Mouse (Mus musculus): Measurements from ENCODE around the gene Phactr1. TPM values are rescaled to one million over a fixed set of nuclear protein-coding genes. Genes with fewer than 3 reads are reported as not detected.

Phactr1 gene
- polyA plus RNA-seq, 1 experiment = not detected

DNA sequence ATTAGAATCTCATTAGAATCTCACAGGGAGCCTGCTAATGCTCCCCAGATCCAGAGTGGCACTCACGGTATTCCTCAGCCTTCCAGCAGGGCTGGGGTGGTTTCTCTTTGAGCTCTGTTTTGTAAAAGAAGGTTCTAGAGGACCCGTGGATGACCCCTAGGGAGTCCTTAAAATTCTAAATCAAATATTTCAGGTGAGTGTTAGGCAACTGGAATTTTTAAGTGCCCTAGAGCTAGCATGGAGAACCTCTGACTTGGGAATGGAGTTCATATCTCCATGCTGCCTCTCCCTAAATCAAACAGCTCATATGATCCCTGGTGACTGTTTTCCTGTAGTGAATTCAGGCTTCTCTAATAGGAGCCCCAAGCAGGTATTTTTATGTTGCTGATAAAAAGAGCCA is 197.9 kb downstream of the Phactr1 start:
- Histone ChIP-seq H3K4me3 (no peak overlapping the region), H3K79me2 (ENCODE audit: control insufficient read depth, insufficient read depth) (no peaks in the 10 kb centered on the region), H3K4me2 (ENCODE audit: low read depth) (no peak overlapping the region), H3K36me3 (ENCODE audit: control insufficient read depth, insufficient read depth) (no peaks in the 10 kb centered on the region), H3K27me3 (ENCODE audit: control insufficient read depth, insufficient read depth, insufficient read length) (peaks cover 13% of the 10 kb centered on the region), H3ac (ENCODE audit: control insufficient read depth, insufficient read length) (no peak overlapping the region)
- TF ChIP-seq MAX (IDR thresholded peaks at IDR 0.05; ENCODE audit: low read depth) = no peak
- no peak for TF ChIP-seq SRF (IDR thresholded peaks at IDR 0.05; ENCODE audit: control insufficient read depth, insufficient read length, low read depth)
- TF ChIP-seq TCF3 (IDR thresholded peaks at IDR 0.05; ENCODE audit: insufficient read length, low read depth) = no peak
- no peak for TF ChIP-seq POLR2AphosphoS2 (IDR thresholded peaks at IDR 0.05; ENCODE audit: insufficient read length, low read depth)
- TF ChIP-seq MYOD1 (IDR thresholded peaks at IDR 0.05; ENCODE audit: control insufficient read depth in 1 of 3, insufficient read length in 2 of 3, low read depth in 2 of 3) = no peak
- TF ChIP-seq POLR2A (IDR thresholded peaks at IDR 0.05; ENCODE audit: insufficient read length, low read depth) = no peak
- TF ChIP-seq E2F4 (IDR thresholded peaks at IDR 0.05; ENCODE audit: insufficient read depth) = no peak
- TF ChIP-seq REST (IDR thresholded peaks at IDR 0.05; ENCODE audit: insufficient read depth, insufficient read length) = no peak
- TF ChIP-seq MYOG (IDR thresholded peaks at IDR 0.05; ENCODE audit: control insufficient read depth in 1 of 3, insufficient read depth in 1 of 3, insufficient read length in 2 of 3, low read depth in 2 of 3) = no peak
- TF ChIP-seq USF1 (IDR thresholded peaks at IDR 0.05; ENCODE audit: low read depth) = no peak
- no peak for TF ChIP-seq CEBPB (IDR thresholded peaks at IDR 0.05; ENCODE audit: insufficient read depth, poor library complexity, severe bottlenecking)
- TF ChIP-seq TCF12 (IDR thresholded peaks at IDR 0.05; ENCODE audit: insufficient read depth, poor library complexity, severe bottlenecking) = no peak

DNA sequence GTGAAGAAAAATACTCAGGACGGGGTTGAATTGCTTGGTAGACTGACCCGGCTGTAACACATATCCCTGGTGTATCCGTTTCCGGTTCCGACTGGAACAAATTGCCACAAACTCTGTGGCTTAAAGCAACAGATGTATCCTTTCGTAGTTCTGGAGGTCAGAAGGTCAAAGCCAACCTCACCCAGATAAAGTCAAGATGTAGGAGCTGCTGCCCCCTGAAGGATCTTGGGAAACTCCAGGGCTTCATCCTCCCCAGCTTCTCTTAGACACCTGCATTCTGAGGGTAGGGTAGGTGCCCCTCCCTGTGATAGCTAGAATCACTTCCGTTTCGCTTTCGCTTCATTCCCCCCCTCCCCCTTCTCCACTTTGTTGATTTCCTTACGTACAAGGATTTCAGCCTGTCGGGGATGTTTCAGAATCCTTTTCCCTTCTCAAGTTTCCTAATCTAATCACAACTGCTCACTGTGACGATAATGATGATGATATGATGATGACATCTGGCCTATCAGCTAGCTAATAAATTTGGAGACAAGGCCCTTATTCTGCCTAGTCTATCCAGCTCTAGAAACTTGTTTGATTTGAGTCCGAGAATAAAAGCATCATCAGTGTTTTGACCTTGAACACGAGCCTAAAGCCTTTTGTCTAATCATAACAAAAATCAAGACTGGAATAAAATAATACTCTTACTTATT is 203.8 kb downstream of the Phactr1 start:
- Histone ChIP-seq H3K4me3 (no peak overlapping the region), H3K4me2 (ENCODE audit: low read depth) (no peak overlapping the region), H3K79me2 (ENCODE audit: control insufficient read depth, insufficient read depth) (no peaks in the 10 kb centered on the region), H3ac (ENCODE audit: control insufficient read depth, insufficient read length) (no peak overlapping the region), H3K36me3 (ENCODE audit: control insufficient read depth, insufficient read depth) (no peaks in the 10 kb centered on the region), H3K27me3 (ENCODE audit: control insufficient read depth, insufficient read depth, insufficient read length) (no peaks in the 10 kb centered on the region)
- TF ChIP-seq USF1 (IDR thresholded peaks at IDR 0.05; ENCODE audit: low read depth) = no peak
- TF ChIP-seq REST (IDR thresholded peaks at IDR 0.05; ENCODE audit: insufficient read depth, insufficient read length) = no peak
- no peak for TF ChIP-seq TCF12 (IDR thresholded peaks at IDR 0.05; ENCODE audit: insufficient read depth, poor library complexity, severe bottlenecking)
- TF ChIP-seq POLR2AphosphoS2 (IDR thresholded peaks at IDR 0.05; ENCODE audit: insufficient read length, low read depth) = no peak
- TF ChIP-seq TCF3 (IDR thresholded peaks at IDR 0.05; ENCODE audit: insufficient read length, low read depth) = no peak
- no peak for TF ChIP-seq SRF (IDR thresholded peaks at IDR 0.05; ENCODE audit: control insufficient read depth, insufficient read length, low read depth)
- TF ChIP-seq CEBPB (IDR thresholded peaks at IDR 0.05; ENCODE audit: insufficient read depth, poor library complexity, severe bottlenecking) = no peak

DNA sequence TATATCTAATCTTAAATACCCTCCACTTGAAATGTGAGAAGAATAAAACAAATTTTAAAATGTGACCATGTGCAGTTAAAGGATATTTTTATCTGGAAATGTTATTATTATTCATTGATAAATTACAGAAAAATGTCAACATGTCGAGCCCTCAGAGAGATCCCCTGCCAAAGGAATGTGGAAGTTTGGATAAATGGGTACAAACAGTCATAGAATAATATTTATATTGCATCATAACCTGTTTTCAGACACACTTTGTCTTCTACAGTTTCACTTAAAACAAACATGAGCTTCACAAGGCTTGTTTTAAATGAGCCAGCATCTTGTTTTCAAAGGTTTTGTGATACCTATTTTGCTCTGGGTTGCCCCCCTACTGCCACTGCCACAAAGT is 204.3 kb downstream of the Phactr1 start:
- H3K79me2 ChIP-seq (ENCODE audit: control insufficient read depth, insufficient read depth) = no peaks in the 10 kb centered on the region
- no peaks in the 10 kb centered on the region for H3K27me3 ChIP-seq (ENCODE audit: control insufficient read depth, insufficient read depth, insufficient read length)
- H3K4me3 ChIP-seq = no peak overlapping the region
- no peak overlapping the region for H3ac ChIP-seq (ENCODE audit: control insufficient read depth, insufficient read length)
- H3K36me3 ChIP-seq (ENCODE audit: control insufficient read depth, insufficient read depth) = no peaks in the 10 kb centered on the region
- TF ChIP-seq REST (IDR thresholded peaks at IDR 0.05; ENCODE audit: insufficient read depth, insufficient read length) (no peak), POLR2A (IDR thresholded peaks at IDR 0.05; ENCODE audit: insufficient read length, low read depth) (no peak), TCF3 (IDR thresholded peaks at IDR 0.05; ENCODE audit: insufficient read length, low read depth) (no peak), MYOD1 (IDR thresholded peaks at IDR 0.05; ENCODE audit: control insufficient read depth in 1 of 3, insufficient read length in 2 of 3, low read depth in 2 of 3) (no peak), E2F4 (IDR thresholded peaks at IDR 0.05; ENCODE audit: insufficient read depth) (no peak), MYOG (IDR thresholded peaks at IDR 0.05; ENCODE audit: control insufficient read depth in 1 of 3, insufficient read depth in 1 of 3, insufficient read length in 2 of 3, low read depth in 2 of 3) (no peak), TCF12 (IDR thresholded peaks at IDR 0.05; ENCODE audit: insufficient read depth, poor library complexity, severe bottlenecking) (no peak), MAX (IDR thresholded peaks at IDR 0.05; ENCODE audit: low read depth) (no peak), CEBPB (IDR thresholded peaks at IDR 0.05; ENCODE audit: insufficient read depth, poor library complexity, severe bottlenecking) (no peak), POLR2AphosphoS2 (IDR thresholded peaks at IDR 0.05; ENCODE audit: insufficient read length, low read depth) (no peak), SRF (IDR thresholded peaks at IDR 0.05; ENCODE audit: control insufficient read depth, insufficient read length, low read depth) (no peak)
- H3K4me2 ChIP-seq (ENCODE audit: low read depth) = no peak overlapping the region

- Histone ChIP-seq H3K27me3 (ENCODE audit: control insufficient read depth, insufficient read depth, insufficient read length) (no peaks in the 10 kb centered on the region), H3K36me3 (ENCODE audit: control insufficient read depth, insufficient read depth) (no peaks in the 10 kb centered on the region), H3K4me2 (ENCODE audit: low read depth) (no peak overlapping the region), H3K79me2 (ENCODE audit: control insufficient read depth, insufficient read depth) (no peaks in the 10 kb centered on the region), H3K4me3 (no peak overlapping the region), H3ac (ENCODE audit: control insufficient read depth, insufficient read length) (no peak overlapping the region)
- no peak for TF ChIP-seq E2F4 (IDR thresholded peaks at IDR 0.05; ENCODE audit: insufficient read depth)
- TF ChIP-seq SRF (IDR thresholded peaks at IDR 0.05; ENCODE audit: control insufficient read depth, insufficient read length, low read depth) = no peak
- TF ChIP-seq MAX (IDR thresholded peaks at IDR 0.05; ENCODE audit: low read depth) = no peak
- TF ChIP-seq REST (IDR thresholded peaks at IDR 0.05; ENCODE audit: insufficient read depth, insufficient read length) = no peak
Observed at GRCm38 (mm10) chr13:42887701-42888100, 207.3 kb downstream of the Phactr1 start.
